Mouse (Mus musculus) frontal cortex, adult 2 months (tissue): ENCODE measurements around the gene Rin3. TPM values are rescaled to one million over a fixed set of nuclear protein-coding genes. Genes with fewer than 3 reads are reported as not detected.

ENCODE experiments used
- DNase-seq, 2 experiments: peaks; one replicate each; pipeline ENCODE4 v3.0.0; 2022; ENCODE audit warnings: low spot score in 1 of 2; ENCODE audit errors: extremely low spot score in 1 of 2
- polyA plus RNA-seq: library from polyadenylated mRNA; depleted of rRNA; stranded (reverse); fragments of >200 nt; gene quantifications from 2 replicates; pipeline ENCODE4 v1.2.3, GENCODE M21; 2012; rRNA removed

Gene Rin3
- 1.5 and 1.7 TPM in 2 replicates for polyA plus RNA-seq

DNA sequence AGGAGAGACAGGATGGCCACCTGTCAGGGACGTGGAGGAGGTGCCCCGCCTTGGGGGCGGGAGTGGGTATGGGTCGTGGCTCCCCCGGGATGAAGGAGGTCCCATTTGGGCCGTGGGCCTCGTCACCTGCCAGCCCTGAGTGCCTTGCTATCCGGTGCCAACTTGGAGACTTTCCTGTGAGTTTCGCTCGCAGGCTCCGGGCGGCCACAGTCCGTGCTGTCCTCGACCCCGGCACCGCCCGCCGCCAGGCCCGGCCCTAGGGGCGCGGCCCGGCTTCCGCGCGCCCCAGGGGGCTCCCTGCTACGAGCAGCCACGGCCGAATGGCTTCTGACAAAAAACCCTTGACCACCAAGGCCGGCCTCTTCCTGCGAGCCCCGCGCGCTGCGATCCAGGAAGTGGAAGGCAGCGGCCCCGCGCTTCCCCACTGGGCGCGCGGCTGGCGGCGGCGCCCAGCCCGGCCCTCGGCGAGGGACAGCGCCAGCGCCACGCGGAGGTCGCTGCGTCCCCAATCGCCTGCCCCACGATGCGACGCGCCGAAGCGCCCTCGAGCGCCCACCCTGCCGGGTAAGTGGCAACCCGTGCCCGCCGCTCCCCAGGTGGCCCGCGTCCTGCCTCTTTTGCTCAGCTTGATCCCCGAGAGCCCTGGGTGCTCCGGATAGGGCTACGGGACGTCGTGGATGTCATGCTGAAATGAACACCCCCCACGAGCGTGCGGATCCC is at the start of gene Rin3:
Gene Rin3 (plus strand): TSS at position 286 of the 720 bp plus-strand sequence.
- no peak for DNase-seq

DNA sequence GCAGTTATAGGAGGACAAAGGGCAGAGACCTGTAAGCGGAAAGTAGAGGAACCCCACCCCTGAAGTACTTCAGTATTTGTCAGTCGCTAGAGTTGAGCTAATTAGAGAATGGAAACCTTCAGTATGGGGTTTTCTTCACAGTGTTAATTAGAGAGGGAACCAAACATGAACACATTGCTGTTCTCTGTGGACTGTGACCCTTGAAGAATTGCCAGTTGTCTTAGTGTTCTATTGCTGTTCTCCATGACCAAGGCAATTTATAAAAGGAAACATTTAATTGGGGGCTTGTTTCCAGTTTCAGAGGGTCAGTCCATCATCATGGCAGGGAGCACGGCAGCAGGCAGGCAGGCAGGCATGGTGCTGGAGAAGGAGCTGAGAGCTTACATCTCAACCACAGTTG is 47.3 kb upstream of the Rin3 start:
- no peak for DNase-seq

DNA sequence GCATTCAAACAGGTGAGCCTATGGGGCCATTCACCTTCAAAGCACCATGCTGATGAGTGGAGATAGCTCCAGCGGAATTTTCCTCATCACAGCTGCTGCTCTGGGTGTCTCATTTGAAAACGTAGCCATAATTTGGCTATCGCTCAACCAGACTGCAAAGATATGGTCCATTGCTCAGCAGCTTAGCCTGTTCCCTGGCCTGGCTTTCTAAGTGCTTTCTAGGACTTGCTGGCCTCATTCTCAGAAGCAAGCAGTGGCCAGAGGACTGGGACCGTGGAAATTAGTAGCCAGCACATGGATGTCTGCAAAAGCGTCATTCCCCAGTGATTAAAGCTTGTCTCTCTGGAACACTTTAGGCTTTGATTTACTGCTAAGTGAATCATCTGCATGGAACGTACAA is 46.5 kb upstream of the Rin3 start:
- no peak for DNase-seq

DNA sequence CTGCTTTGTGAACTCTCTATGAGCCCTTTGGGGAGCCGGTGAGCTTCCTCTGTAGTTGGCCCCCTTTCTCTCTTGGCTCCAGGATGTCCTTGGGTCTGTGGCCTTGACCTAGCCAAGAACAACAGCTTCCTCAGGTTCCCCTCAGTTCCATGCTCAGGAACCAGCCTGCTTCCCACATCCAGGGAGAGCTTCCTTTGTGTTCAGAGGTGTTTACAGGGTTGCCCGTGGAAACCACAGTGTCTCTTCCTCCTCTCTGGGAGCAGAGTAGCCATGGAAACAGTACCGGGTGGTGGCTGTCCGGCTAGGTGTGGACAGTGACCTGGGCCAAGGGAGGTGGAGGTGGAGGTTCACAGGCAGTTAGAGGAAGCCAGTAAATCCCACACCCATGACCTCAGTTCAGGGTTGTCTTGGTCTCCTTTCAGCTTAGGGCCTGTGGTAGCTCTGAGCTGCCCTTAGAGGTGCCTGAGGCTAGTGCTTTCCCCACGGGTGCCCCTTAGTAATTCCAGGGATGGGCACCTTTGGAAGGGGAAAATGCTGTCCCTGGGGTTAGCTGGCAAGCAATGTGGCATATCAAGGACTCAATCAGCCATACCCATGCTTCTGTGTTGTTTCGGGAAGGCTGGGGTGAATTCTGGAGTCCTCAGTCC is 40.6 kb upstream of the Rin3 start:
- DNase-seq, result no peak

DNA sequence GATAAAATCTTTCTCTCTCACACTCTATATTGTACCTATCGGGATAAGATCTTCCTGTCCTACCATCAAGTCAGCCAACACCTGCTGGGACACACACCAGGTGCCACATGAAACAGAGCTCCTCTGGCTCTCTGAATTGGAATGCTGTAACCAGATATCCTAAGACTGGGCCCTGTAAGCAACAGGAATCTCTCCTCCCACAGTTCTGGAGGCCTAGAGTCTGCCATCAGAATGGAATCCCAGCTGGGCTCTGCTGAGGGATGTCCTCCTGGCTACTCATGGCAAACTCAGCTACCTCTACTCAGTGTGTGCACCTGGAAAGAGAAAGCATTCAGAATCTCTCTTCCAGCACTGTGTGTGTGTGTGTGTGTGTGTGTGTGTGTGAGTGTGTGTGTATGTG is 38.9 kb upstream of the Rin3 start:
- no peak for DNase-seq

DNA sequence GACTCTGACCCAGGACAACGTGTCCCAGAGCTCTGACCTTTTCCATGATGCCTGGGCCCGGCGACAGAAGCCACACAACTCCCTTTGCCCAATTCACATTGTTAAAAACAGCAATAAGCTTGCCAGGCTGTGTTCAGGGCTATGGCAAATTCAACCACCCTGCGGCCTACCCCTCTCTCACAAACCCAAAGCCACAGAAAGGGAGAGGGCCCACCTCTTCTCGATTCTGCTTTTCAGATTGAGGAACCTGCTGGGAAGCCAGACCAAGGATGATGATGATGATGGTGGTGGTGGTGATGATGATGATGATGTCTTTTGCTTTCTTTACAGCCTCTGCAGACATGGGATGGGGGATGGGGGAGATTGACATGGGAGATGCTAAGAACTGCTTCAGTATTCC is 36.6 kb upstream of the Rin3 start:
- DNase-seq, result no peak

DNA sequence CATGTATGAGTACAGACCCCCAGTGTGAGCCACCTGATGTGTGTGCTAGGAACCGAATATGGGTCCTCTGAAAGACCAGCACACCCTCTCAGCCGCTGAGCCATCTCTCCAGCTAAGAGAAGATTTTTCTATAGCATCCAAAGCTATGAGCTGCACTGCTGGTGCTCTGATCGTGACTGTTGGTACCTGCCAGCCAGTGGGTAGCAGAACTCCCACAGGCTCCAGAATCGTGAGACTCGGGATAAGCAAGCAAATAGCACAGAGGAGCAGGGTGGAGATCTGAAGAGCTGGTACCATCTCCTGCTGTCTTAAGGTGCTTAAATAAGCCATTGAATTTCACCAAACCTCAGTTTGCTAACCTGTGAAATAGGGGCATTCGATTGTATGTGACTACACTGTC is 34.7 kb upstream of the Rin3 start:
- peak; percentile 26 to 66 for DNase-seq

DNA sequence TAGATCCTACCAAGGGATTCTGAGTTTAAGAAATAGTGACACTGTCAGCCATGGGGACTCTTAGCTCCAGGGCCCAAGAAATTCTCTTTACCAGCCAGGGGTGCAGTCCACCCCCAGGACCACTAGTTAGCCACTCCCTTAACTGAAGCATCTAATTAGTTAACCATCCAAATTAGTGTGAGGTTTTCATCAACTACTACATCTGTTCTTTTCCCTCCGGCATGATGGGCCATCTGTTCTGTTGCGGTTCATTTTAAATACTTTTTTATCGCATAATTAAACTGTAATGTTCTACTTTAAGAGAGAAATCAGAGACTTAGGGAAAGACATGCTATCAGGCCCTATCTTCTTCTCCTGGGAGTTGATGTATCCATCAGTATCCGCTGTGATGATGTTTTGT is 32.5 kb upstream of the Rin3 start:
- DNase-seq, result peak in 1 of 2 experiments; percentile 47

DNA sequence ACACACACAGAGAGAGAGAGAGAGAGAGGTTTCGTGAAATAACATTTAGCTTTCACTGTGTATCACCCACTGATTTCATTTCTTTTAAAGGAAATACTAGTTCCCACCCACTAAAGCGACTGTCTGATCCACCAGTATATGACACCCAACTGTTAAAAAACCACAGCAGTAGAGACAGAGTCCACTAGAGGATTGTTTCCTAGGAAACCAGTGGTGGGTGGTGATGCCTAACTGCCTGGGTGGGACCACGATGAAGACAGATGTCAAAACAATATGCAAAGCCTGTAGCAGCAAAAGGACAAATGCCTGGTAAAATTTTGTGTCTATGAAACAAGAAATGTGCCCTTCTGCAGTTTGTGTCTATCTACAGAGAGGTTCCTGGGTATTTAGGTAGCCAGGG is 31.8 kb upstream of the Rin3 start:
- DNase-seq, result peak; percentile 51 to 63

DNA sequence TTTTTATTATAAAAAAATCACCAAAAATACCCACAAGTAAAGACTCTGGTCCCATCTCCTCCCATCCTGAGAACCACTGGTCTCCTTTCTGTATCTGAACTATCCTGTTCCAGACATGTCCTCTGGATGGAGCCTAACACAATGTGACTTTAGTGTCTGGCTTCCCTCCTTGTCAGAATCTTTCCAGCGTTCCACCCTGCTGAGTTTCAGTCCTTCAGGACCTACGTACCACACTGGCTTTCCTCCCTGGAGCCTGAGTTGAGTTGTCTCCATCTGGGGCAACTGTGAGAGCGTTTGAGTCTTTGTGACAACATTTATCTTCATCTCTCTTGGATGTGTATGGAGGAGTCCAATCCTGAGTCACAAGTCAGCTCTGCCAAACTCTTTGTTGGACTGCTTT is 30.9 kb upstream of the Rin3 start:
- DNase-seq, result peak; percentile 16 to 53

DNA sequence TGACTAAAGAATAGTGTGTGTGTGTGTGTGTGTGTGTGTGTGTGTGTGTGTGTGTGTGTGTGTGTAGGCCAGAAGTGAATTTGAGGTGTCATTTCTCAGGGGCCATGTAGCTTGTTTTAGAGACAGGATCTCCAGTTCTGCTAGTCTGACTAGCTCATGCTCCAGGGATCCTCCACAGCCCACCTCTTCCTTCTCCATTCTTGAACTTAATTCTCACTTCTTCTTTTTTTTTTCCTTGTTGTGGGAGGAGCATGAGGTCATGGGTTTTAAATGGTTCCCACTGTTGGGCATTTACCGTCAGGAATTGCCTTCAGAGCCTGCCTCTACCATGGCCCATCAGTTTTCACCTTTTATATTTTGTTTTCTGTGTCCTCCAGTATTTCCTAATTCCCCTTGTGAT is 30.3 kb upstream of the Rin3 start:
- no peak for DNase-seq

DNA sequence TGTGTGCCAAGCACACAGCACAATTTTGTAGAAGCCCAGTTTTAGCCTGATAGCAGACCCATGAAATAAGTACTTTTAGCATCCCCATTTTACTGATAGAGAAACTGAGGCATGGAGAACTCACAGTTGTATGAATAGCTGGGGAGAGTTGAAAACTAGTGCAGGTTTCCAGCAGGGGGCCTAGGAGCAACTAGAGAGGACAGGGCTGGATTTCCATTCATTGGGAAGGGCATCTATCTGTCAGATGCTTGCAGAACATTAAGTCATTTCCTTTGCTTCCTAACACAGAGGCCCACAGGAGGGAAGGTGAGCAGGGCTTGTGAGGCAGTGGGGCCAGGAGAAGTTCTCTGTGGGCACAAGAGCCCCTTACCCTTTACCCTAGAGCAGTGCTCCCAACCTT is 27.8 kb upstream of the Rin3 start:
- no peak for DNase-seq

DNA sequence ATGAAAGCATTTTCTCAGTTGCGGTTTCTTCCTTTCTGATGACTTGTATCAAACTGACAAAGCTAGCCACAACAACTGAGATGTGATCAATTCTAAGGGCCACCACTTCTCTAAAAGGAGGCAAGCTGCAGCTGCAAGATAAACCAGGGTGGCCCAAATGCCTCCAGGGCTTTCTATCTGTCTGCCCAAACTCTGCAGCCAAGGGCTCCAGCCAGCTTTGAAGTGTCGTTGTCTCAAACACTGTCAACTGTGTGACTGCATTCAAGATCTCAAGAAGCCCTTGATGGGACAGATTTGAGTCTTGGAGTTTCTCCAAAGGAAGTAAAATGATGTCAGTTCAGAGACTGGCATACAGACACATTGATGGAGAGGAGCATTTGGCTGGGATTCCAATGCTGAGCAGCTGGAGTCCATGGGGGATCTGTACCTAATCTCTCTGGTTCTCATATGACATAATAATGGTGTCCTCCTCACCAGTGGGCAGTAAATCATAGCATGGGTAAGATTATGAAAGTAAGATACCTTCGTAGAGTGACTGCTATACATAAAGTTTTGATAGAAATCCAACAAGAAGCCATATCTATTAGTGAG is 24.2 kb upstream of the Rin3 start:
- DNase-seq, result no peak

DNA sequence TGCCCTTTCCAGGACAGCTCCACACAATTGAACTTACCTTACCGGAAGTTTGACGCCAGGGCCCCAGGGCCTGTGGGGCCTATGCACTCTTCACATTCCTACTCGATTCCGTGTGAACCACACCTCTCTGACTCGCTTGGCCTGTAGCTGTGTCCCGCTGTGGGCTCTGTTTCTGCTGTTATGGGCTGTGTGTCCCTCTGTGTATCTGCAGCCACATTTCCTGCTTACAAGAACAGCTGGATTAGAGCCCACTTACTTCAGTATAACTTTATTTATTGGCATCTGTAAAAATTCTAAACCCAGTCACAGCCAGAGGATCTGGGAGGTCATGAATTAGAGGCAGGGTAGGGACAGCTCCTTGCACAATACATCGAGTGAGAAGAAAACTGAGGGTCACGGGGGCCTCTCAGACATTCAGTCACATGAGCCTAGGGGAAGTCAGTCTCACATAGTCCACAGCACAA is 20.9 kb upstream of the Rin3 start:
- no peak for DNase-seq

DNA sequence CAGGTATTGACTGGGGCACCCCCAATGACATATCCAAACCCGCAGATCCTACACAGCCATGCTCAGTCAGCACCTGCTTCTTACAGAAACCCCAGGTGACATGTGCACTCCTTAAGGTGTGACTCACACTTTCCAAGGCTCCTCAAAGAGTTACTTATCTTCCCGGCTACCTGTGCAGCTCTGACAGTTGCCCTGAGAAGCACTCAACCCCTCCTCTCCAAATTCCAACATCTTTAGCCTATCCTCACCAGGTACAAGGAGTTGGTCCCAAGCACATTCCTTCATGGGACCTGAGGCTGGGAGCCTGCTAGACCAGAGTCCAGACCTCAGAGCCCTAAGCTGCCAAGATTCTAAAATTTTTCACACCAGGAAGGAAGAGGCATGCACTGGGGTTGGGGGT is 20.0 kb upstream of the Rin3 start:
- no peak for DNase-seq

DNA sequence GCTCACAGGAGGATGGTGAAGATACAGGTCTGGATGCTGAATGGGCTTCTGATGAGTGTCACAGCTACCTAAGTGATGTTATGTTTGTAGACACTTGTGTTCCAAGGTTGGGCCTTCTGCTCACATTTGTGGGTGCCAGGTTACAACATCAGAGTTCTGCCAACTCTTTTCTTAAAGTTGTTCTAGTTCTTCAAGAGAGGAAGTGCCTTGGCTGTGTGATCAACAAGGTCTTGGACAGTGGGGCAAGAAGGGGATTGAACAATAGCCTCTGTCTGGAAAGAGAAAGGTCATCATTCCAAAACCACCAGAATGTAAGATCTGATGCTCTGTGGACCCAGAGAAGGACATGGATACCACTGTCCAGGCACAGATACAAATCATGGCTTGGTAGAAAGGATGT is 19.6 kb upstream of the Rin3 start:
- no peak for DNase-seq

DNA sequence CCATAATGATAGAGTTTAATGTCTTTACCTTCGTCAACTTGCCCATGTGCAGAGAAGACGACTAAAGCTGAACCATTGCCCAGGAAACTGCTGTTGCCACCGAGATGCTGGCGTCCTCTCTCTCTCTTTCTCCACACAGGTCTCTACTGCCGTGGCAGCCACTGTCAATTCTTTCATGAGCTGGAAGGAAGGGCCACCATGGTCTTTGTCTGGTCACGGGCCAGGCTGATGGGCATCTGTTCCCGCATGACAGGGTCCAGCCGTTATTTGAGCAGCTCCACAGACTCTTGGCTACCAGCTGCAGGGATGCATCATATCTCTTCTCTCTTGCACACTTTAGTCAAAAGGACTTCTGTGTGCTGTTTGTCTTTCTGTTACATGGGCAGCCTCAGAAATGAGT is 16.4 kb upstream of the Rin3 start:
- no peak for DNase-seq

DNA sequence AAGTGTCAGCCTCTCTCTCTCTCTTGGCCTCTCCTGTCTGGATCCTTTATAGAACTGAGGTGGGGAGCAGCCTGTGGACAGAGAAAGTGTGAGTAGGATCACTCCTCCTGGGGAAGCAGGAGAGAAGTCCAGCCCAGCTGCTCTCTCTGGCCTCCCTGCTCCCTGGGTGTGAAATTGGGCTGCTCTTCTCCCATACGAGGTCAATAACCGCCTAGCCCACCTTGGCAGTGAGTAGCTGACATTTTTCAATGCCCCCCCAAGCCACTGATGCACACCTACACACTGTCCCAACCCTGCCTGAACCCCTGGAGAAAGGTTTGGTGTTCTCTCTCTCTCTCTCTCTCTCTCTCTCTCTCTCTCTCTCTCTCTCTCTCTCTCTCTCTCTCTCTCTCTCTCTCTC is 13.7 kb upstream of the Rin3 start:
- DNase-seq, result no peak

DNA sequence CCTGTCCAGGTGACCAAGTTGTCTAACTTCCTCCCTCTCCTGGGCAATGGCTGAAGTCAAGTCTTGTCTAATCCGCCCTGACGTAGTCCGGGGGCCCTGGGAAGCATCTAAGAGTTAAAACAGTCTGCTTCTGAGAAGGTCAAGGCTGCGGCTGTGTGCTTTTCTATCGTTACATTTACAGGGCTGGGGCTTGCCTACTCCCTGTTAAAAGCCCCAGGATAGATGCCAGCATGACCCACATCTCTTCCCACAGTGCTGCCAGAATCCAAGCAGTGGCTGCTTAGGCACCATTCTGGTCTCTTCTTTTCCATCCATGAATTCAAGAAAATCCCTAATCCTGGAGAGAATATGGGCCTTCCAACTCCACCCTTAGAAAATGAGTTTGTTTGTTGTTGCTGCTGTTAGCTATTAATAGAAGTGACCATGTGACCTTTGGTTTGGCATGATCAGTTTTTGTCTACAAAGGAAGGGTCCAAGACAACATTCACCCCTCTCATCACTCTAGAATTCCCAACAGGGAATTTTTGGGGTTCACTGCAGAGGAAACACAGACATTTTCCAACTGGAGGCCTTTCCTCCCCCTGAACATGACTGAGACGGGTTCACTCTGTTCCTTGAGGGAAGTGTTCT is 12.0 kb upstream of the Rin3 start:
- no peak for DNase-seq

DNA sequence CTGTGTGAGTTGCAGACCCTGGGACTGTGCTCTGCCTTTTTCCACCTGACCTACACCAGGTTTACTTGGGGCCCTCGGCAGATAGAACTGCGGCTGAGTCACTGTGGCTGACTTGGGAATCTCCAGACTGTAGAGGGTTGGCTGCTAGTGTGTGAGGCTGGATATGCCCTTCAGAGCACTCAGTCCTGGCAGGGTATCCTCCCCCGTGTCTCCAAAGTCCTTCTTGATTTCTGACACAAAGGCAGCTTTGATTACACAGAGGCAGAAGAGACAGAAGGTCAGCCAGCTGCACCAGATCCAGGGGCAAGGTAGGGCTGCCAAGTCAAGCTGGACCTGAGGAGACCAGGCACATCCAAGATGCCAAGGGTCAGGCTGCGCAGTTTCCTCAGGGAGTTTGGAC is 11.4 kb upstream of the Rin3 start:
- no peak for DNase-seq

DNA sequence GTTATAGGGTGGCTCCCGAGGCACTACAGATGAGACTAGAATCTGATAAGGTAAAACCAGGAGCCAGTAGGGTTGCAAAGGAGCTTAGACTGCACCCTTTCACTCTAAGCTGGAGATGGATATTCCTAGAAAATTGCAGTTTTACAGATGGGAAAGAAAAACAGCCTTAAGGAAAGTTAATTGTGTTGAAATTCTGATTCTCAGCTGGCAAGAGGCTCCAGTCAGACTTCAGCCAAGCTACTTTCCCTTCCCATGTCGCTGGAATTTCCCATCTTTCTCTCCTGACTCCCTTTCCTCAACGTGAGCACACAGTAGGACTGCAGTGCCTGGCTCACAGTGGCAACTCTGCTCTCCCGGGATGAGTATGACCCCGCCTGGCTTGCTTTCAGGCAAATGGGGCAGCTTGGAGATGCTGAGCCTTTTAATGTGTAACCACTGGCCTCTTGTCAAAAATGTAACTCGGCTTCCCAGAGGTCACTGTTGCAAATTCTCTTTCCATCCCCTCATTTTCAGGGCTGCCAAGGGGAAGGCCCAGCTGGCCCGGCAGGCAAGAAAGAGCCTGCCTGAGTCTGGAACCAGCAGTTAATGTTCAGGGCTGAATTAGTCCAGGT is 6.9 kb upstream of the Rin3 start:
- no peak for DNase-seq
